In the genomic region with DNA sequence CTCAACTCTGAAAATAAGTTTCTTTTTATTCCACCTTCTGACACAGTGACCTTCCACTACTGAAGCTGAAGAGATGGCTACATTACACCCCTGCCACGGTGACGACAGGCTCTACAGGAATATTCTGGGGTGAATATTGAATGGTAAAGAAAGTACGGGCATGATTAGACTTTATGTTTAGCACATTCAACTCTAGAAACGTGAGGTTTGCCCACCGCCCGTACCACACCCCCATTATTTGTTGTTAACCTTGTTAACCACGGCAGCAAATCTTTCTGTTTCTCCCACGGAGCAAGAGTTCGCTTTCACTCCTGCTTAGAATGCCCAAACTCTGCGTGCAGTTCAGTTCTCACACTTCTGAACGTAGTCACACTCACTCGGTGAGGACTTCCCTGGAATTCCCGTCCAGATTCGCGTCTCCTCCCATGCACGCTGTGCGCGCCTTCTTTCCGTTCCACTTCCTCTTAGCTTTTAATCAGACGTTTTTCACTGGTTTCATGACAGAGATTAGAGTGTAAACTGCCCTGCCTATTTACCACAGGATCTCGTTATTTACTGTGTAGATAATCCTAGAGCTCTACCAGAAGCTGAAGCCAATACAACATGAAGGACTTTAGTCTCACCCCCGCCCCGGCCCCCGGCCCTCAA, we compare ENCODE assay signal across 9 mouse cellular contexts.
DNase-seq lines count a peak whose midpoint lies in the region; ATAC-seq and TF ChIP-seq lines count a peak whose summit lies in the region.
"Had no signal": no experiment of that assay in that cellular context is flagged by ENCODE, and none has a peak within 500 bp of the region (broad histone marks: within the 10 kb centered on the region; RNA-seq: fewer than 3 reads in every experiment).

No protein-coding gene starts in this region.

- H3K4me3 ChIP-seq in heart, embryonic 10.5 days = no peak overlapping the region
- H3K4me3 ChIP-seq in midbrain, embryonic 16.5 days (ENCODE audit: low read depth, low read length) = no peak overlapping the region
- no peak overlapping the region for H3K4me3 ChIP-seq in midbrain, embryonic 14.5 days (replicated peaks; ENCODE audit: low read depth, low read length)
- H3K4me3 ChIP-seq in small intestine, adult 2 months (ENCODE audit: low read depth, low read length) = peak overlapping the region; percentile 15
- H3K4me3 ChIP-seq in neural tube, embryonic 15.5 days (replicated peaks) = no peak overlapping the region
- H3K4me3 ChIP-seq: embryonic facial prominence, embryonic 15.5 days had no signal

- no peak for ATAC-seq in midbrain, embryonic 16.5 days
- ATAC-seq in midbrain, embryonic 14.5 days (ENCODE audit: low FRiP score, low TSS enrichment) = no peak
- ATAC-seq in neural tube, embryonic 15.5 days (ENCODE audit: low FRiP score) = no peak

- intact Hi-C loops in heart, postnatal 10 days (cut with DNase I) = no loop called here
- intact Hi-C loops in left cerebral cortex, postnatal 25 days (cut with DNase I) = no loop called here

- TF ChIP-seq CTCF in small intestine, adult 2 months (IDR thresholded peaks at IDR 0.05; ENCODE audit: extremely low read depth, insufficient read length, insufficient replicate concordance, low read depth, low read length) = no peak

- WGBS in heart, embryonic 10.5 days = 55% methylated on average over 24 of the region's 24 CpGs
- WGBS in midbrain, embryonic 16.5 days = 61% methylated on average over 24 of the region's 24 CpGs
- WGBS in midbrain, embryonic 14.5 days = 72% methylated on average over 24 of the region's 24 CpGs
- 14% methylated on average over 24 of the region's 24 CpGs for WGBS in small intestine, adult 2 months
- WGBS in neural tube, embryonic 15.5 days = 63% methylated on average over 24 of the region's 24 CpGs

- peaks cover 32% of the 10 kb centered on the region for H3K4me1 ChIP-seq in heart, embryonic 10.5 days
- peaks cover 9% of the 10 kb centered on the region for H3K4me1 ChIP-seq in midbrain, embryonic 16.5 days (ENCODE audit: control insufficient read depth, insufficient read depth, low read length)
- H3K4me1 ChIP-seq in midbrain, embryonic 14.5 days (ENCODE audit: control insufficient read depth, insufficient read depth, low read length) = peaks cover 4% of the 10 kb centered on the region; the same call in 1 of the 2 replicates
- 0 out of 2 replicates have a peak, but pooled peaks cover 2% of the 10 kb centered on the region for H3K4me1 ChIP-seq in small intestine, adult 2 months (ENCODE audit: control insufficient read depth, insufficient read depth, insufficient read length, low read length)
- peaks cover 14% of the 10 kb centered on the region for H3K4me1 ChIP-seq in neural tube, embryonic 15.5 days

- no peaks in the 10 kb centered on the region for H3K27me3 ChIP-seq in heart, embryonic 10.5 days (ENCODE audit: insufficient read depth, poor library complexity, severe bottlenecking)
- H3K27me3 ChIP-seq in midbrain, embryonic 16.5 days (ENCODE audit: control insufficient read depth, insufficient read depth, low read depth, low read length) = no peaks in the 10 kb centered on the region
- H3K27me3 ChIP-seq in midbrain, embryonic 14.5 days (ENCODE audit: control insufficient read depth, insufficient read depth, low read length) = no peaks in the 10 kb centered on the region
- peaks cover 2% of the 10 kb centered on the region; the same call in 1 of the 2 replicates for H3K27me3 ChIP-seq in small intestine, adult 2 months (ENCODE audit: control insufficient read depth, insufficient read depth, low read length)
- H3K27me3 ChIP-seq in neural tube, embryonic 15.5 days (replicated peaks) = no peaks in the 10 kb centered on the region
- H3K27me3 ChIP-seq: embryonic facial prominence, embryonic 15.5 days had no signal

- no peak overlapping the region for H3K9ac ChIP-seq in midbrain, embryonic 16.5 days (ENCODE audit: low read depth, low read length)
- no peak overlapping the region for H3K9ac ChIP-seq in midbrain, embryonic 14.5 days (replicated peaks; ENCODE audit: low read length)
- no peak overlapping the region for H3K9ac ChIP-seq in neural tube, embryonic 15.5 days (replicated peaks)
- H3K9ac ChIP-seq: embryonic facial prominence, embryonic 15.5 days had no signal

- no peak for TF ChIP-seq POLR2A in small intestine, adult 2 months (IDR thresholded peaks at IDR 0.05; ENCODE audit: low read depth, low read length)

- peak overlapping the region; percentile 81 for H3K27ac ChIP-seq in heart, embryonic 10.5 days
- H3K27ac ChIP-seq in midbrain, embryonic 16.5 days (ENCODE audit: low read length) = no peak overlapping the region
- no peak overlapping the region for H3K27ac ChIP-seq in midbrain, embryonic 14.5 days (replicated peaks; ENCODE audit: low read depth, low read length)
- H3K27ac ChIP-seq in small intestine, adult 2 months (ENCODE audit: insufficient read depth, low read depth, low read length) = no peak overlapping the region
- no peak overlapping the region for H3K27ac ChIP-seq in neural tube, embryonic 15.5 days (replicated peaks)
- H3K27ac ChIP-seq: embryonic facial prominence, embryonic 15.5 days had no signal

- peaks cover 6% of the 10 kb centered on the region; the same call in 1 of the 2 replicates for H3K36me3 ChIP-seq in heart, embryonic 10.5 days
- H3K36me3 ChIP-seq in midbrain, embryonic 16.5 days (ENCODE audit: control insufficient read depth, insufficient read depth, low read length) = no peaks in the 10 kb centered on the region
- no peaks in the 10 kb centered on the region for H3K36me3 ChIP-seq in midbrain, embryonic 14.5 days (ENCODE audit: control insufficient read depth, insufficient read depth, low read length)
- no peaks in the 10 kb centered on the region for H3K36me3 ChIP-seq in small intestine, adult 2 months (ENCODE audit: control insufficient read depth, insufficient read depth, low read length)
- H3K36me3 ChIP-seq in neural tube, embryonic 15.5 days = no peaks in the 10 kb centered on the region
- H3K36me3 ChIP-seq: embryonic facial prominence, embryonic 15.5 days had no signal

- H3K4me2 ChIP-seq in midbrain, embryonic 16.5 days (ENCODE audit: low read length) = peak overlapping the region; percentile 8; the same call in 1 of the 2 replicates
- no peak overlapping the region for H3K4me2 ChIP-seq in midbrain, embryonic 14.5 days (ENCODE audit: low read length)
- no peak overlapping the region for H3K4me2 ChIP-seq in neural tube, embryonic 15.5 days
- H3K4me2 ChIP-seq: embryonic facial prominence, embryonic 15.5 days had no signal

- no peak for DNase-seq in heart, embryonic 10.5 days (ENCODE audit: low spot score)
- DNase-seq in heart, postnatal 10 days = no peak
- no peak for DNase-seq in midbrain, embryonic 14.5 days
- peak; percentile 54 for DNase-seq in kidney, postnatal 10 days
- DNase-seq in left cerebral cortex, postnatal 25 days (ENCODE audit: low spot score in 2 of 2) = no peak

- H3K9me3 ChIP-seq in heart, embryonic 10.5 days = no peaks in the 10 kb centered on the region
- no peaks in the 10 kb centered on the region for H3K9me3 ChIP-seq in midbrain, embryonic 16.5 days (replicated peaks; ENCODE audit: control insufficient read depth, low read length, poor library complexity, severe bottlenecking)
- no peaks in the 10 kb centered on the region for H3K9me3 ChIP-seq in midbrain, embryonic 14.5 days (ENCODE audit: control insufficient read depth, low read length)
- H3K9me3 ChIP-seq in neural tube, embryonic 15.5 days (replicated peaks) = no peaks in the 10 kb centered on the region
- H3K9me3 ChIP-seq: embryonic facial prominence, embryonic 15.5 days had no signal
